Mouse (Mus musculus): ENCODE data around the gene Tas2r143.

The Tas2r143 gene

DNA sequence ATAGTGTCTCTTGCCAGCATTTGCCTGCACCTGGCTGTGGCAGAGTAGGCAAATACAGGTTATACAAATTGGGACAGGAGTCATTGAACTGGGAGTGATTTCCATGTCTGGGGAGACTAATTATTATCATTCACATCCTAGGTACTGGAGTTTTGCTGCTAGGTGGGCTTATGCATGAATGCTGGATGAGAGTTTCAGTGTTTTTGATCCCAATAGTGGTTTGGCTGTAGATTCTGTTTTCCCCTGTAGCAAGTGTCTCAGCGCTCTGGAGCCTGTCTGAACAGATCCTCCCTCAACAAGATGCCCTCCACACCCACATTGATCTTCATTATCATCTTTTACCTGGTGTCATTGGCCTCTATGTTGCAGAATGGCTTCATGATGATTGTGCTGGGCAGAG is at the start of gene Tas2r143:
Gene Tas2r143, plus strand, starts transcription at position 301 of the 400 bp plus-strand sequence.
- DNase-seq (ENCODE audit: low spot score), result no peak

- no peak for DNase-seq (ENCODE audit: low spot score)
Observed at GRCm38 (mm10) chr6:42350968-42351775, 48.9 kb upstream of the Tas2r143 start.

DNA sequence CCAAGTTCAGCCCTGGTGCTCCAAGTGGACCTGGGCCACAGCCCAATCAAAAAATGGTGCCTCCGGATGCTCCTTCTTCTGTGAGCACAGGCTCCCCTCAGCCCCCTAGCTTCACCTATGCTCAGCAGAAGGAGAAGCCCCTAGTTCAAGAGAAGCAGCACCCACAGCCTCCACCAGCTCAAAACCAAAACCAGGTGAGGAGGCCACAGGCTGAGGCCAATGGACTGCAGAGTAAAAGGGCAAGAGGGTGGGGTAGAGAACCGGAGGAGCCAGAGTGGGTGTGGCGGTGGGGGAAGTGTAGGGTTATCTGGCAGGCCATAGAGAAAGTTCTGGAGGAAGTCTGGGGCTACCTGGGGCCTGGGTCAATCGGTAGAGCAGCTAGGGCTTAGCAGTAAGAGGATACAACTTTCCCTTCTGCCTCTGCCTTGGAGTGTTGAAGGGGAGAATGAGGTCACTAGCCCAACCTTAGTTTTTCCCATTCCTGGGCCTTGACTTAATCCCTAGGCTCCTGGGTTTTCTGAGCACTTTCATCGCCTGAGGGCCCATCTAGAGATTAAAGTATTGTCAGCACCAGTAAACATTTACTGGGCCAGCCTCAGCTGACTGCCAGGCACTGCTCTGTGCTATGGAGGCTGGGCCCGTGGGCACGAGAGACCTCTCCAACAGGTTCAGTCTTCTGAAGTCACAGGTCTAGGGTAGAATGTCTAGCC is 48.1 kb upstream of the Tas2r143 start:
- DNase-seq (ENCODE audit: low spot score), result peak; percentile 31

DNA sequence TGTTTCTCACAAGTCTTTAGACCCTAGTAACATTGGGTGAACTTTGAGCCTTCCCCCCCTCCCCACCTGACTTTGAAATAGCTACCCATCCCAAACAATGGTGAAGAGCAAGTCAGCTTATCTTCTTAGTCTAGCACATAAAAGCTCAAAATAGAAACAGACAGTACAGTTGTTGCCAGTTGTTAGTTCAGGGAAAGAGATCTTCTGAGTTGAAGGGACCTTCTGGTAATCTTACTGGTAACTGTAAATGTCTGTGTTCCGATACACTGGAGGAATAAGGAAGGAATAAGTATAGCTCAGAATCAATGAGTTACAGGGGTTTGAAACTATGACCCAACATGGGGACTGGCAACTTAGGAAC is 47.6 kb upstream of the Tas2r143 start:
- DNase-seq (ENCODE audit: low spot score), result peak; percentile 45

DNA sequence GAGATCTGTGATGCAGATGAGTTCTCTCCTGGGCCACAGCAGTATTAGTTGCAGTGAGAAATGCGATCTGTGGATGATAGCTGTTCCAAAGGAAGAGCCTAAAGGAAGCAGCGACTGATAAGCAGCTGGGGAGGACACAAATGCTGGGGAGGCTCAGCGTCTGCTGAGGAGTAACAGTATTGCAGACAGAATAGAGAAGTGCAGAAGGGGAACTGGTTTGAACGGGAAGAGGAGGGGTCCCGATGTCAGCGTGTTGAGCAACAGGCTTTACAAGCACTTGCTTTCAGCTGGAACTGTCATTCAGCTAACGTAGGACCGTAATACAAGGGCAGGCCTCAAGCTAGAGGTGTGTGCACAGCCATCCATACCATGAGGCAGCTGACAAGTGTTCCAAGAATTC is 46.9 kb upstream of the Tas2r143 start:
- no peak for DNase-seq (ENCODE audit: low spot score)

DNA sequence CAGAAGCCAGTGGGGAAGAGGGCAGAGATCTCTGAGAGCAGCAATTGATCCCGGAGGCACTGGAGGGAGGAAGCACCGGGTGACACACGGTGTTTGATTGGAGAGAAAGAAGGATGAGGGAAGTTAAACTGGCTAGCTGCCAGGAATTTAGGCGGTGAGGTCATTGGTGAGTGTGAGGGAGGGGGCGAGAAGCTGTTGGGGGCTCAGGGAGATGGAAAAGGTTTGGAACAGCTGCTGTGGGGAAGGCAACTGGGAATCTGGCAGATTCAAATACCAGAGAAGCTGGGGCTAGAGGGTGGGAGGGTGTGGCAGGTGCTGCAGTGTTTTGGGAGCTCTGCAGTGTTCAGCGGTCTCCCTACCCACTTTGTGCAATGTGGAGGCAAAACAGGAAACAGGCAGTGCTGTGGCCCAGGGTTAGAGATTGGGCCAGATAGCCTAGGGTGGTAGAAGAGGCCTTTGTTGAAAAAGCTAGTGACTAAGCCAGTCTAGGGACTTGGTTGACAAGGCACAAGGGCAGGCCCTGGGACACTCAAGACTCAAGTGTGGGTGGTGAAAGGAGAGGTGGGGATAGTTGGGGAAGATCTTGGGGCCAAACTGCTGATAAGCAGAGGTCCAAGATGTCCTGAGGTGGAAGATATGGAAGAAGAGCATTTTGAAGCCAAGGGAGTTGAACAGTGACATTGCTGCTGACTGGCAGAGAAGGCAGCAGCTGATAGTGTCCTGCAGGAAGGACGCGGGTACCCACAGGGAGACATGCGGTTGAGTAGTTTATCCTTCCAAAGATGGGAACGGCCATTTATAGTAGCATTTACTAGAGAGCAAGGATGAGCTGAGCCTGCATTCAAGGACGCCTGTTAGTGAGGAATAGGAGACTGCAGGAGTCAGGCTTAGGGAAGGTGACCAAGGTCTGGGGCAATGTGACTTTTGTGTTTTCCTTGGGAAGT is 45.7 kb upstream of the Tas2r143 start:
- DNase-seq (ENCODE audit: low spot score), result no peak

DNA sequence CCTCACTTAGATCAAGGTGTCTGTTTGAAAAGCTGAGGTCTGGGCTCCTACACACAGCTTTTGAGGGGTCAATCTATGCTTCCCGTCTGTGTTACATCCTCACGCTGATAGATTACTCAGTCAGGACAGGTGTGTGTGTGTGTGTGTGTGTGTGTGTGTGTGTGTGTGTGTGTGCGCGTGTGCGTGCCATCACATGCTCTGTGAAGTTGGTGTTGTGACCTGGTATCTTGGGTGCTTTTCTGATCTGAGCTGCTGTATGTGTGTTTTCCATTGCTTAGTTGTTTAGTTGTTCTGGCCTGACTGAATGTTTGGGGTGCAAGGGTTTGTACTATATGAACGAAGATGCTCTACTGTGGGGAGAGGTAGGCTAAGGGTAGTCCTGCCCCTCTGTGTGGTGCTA is 44.7 kb upstream of the Tas2r143 start:
- no peak for DNase-seq (ENCODE audit: low spot score)

DNA sequence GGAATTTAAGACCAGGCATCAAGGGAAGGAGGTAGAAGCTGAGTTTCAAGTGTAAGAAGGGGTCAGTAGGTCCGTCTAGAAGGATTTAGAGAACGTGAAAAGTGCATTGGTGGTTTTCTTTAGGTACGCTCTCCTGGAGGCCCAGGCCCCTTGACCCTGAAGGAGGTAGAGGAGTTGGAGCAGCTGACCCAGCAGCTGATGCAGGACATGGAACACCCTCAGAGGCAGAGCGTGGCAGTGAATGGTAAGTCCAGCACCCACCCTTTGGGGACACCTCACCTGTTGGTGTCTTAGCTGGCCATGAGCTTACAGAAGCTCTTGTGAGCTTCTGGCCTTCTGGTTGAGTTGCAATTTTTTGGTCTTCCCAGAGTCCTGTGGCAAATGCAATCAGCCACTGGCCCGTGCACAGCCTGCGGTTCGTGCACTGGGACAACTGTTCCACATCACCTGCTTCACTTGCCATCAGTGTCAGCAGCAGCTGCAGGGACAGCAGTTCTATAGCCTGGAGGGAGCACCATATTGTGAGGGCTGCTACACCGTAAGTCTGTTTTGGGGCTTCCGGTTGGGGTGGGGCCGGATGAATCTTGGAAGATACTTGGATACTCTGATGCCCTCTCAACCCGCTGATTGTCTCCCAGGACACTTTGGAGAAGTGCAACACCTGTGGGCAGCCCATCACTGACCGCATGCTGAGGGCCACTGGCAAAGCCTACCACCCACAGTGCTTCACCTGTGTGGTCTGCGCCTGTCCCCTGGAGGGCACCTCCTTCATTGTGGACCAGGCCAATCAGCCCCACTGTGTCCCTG is 44.0 kb upstream of the Tas2r143 start:
- DNase-seq (ENCODE audit: low spot score), result no peak

- DNase-seq (ENCODE audit: low spot score), result no peak
Observed at GRCm38 (mm10) chr6:42356913-42357312, 43.1 kb upstream of the Tas2r143 start.

- DNase-seq (ENCODE audit: low spot score), result no peak
Observed at GRCm38 (mm10) chr6:42357901-42358300, 42.1 kb upstream of the Tas2r143 start.

- DNase-seq (ENCODE audit: low spot score), result no peak
Observed at GRCm38 (mm10) chr6:42358901-42359300, 41.1 kb upstream of the Tas2r143 start.

GRCm38 (mm10) chr6:42359364-42360147 is 40.5 kb upstream of the Tas2r143 start:
- no peak for DNase-seq (ENCODE audit: low spot score)

GRCm38 (mm10) chr6:42360231-42360840 is 39.7 kb upstream of the Tas2r143 start:
- DNase-seq (ENCODE audit: low spot score), result no peak

GRCm38 (mm10) chr6:42361041-42361895 is 38.8 kb upstream of the Tas2r143 start:
- DNase-seq (ENCODE audit: low spot score), result no peak

GRCm38 (mm10) chr6:42362074-42362473 is 38.0 kb upstream of the Tas2r143 start:
- DNase-seq (ENCODE audit: low spot score), result no peak

- DNase-seq (ENCODE audit: low spot score), result no peak
Observed at GRCm38 (mm10) chr6:42362497-42362896, 37.5 kb upstream of the Tas2r143 start.

DNA sequence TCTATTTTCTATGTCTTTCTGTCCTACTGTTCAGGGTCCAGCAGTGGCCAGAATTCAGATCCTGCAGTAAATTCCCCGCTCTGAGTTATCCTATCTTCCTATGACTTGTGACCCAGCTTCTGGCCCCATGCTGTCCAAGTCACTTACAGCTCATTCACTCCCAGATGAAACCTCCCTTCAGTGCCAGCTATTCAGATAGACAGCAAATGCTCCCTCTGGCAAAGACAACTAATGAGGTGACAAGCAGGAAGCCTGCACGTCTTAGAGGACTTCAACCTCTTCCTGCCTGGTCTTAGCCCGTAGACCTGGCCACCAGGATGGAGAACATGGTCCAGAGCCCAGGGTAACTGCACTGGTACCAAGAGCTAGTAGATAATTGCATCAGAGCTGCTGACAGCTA is 37.1 kb upstream of the Tas2r143 start:
- DNase-seq (ENCODE audit: low spot score), result no peak

- DNase-seq (ENCODE audit: low spot score), result no peak
Observed at GRCm38 (mm10) chr6:42364066-42364465, 36.0 kb upstream of the Tas2r143 start.

DNA sequence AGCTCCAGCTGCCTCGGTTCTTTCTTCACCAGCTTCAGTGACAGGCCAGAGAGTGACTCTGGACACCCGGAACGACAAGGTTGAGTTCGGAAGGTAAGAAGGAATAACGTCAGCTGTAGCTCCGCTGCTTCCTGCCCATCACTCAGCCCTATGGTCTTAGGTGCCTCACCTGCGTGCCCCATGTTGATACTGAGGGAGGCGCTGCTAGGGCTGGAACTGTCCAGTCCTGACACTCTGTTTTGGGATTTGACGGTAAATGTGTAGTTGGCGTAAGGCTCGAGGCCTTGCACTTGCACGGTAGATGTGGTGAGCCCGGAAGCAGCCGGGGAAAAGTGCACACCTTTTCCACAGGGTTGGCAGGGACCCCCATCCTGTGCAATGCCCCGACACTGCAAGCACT is 35.4 kb upstream of the Tas2r143 start:
- no peak for DNase-seq (ENCODE audit: low spot score)

All from yolk sac, embryonic 10.5 days (tissue).